Mouse (Mus musculus): ENCODE data around the gene Clec4f. TPM values are rescaled to one million over a fixed set of nuclear protein-coding genes. Genes with fewer than 3 reads are reported as not detected.
"Not testable (repeated sequence)": the region's sequence is repeated elsewhere in the genome, so short reads cannot be mapped to it uniquely, and the experiment has no call there.

Clec4f gene
- polyA plus RNA-seq, 1 experiment = not detected

- H3K27ac ChIP-seq (ENCODE audit: insufficient read depth, low read depth, low read length) = no peak overlapping the region
- H3K27me3 ChIP-seq (ENCODE audit: control insufficient read depth, insufficient read depth, low read length) = peaks cover 30% of the 10 kb centered on the region
- no peak for TF ChIP-seq CTCF (IDR thresholded peaks at IDR 0.05; ENCODE audit: extremely low read depth, insufficient read length, insufficient replicate concordance, low read depth, low read length)
- TF ChIP-seq POLR2A (IDR thresholded peaks at IDR 0.05; ENCODE audit: low read depth, low read length) = no peak
- H3K4me1 ChIP-seq (ENCODE audit: control insufficient read depth, insufficient read depth, insufficient read length, low read length) = no peaks in the 10 kb centered on the region
- H3K36me3 ChIP-seq (ENCODE audit: control insufficient read depth, insufficient read depth, low read length) = no peaks in the 10 kb centered on the region
- H3K4me3 ChIP-seq (ENCODE audit: low read depth, low read length) = no peak overlapping the region
- 76% methylated on average over 4 of the region's 4 CpGs for WGBS
Measured at GRCm38 (mm10) chr6:83689374-83689773, 33.4 kb upstream of the Clec4f start.

DNA sequence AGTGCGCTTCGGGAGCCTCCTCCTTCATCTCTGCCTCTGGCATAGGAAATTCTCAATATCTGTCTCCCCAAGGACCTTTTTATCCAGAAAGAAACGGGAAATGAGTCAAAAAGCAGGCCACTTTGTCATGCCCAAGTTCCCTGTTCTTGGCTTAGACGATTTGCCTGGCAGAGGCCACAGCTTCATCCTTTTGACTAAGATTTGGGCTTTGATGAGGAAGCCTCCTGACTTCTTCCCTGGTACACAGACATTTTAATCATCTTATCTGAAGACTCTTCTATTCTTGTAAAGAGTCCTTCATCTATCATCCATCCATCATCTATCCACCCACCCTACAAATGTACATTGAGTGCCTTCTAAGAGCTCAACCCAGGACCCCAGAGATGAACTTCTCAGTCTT is 21.8 kb upstream of the Clec4f start, which contains the start of gene Cd207:
Gene Cd207, minus strand, starts transcription at position 101 of the 400 bp plus-strand sequence.
- TF ChIP-seq CTCF (IDR thresholded peaks at IDR 0.05; ENCODE audit: extremely low read depth, insufficient read length, insufficient replicate concordance, low read depth, low read length) = no peak
- no peak for TF ChIP-seq POLR2A (IDR thresholded peaks at IDR 0.05; ENCODE audit: low read depth, low read length)
- Histone ChIP-seq H3K27me3 (ENCODE audit: control insufficient read depth, insufficient read depth, low read length) (no peaks in the 10 kb centered on the region), H3K4me3 (ENCODE audit: low read depth, low read length) (no peak within 1 kb of the TSS), H3K27ac (ENCODE audit: insufficient read depth, low read depth, low read length) (no peak within 1 kb of the TSS), H3K4me1 (ENCODE audit: control insufficient read depth, insufficient read depth, insufficient read length, low read length) (no peaks in the 10 kb centered on the region), H3K36me3 (ENCODE audit: control insufficient read depth, insufficient read depth, low read length) (no peaks in the 10 kb centered on the region)
- 56% methylated on average over 4 of the region's 4 CpGs for WGBS

- WGBS = 4% methylated on average over 4 of the region's 4 CpGs
- TF ChIP-seq CTCF (IDR thresholded peaks at IDR 0.05; ENCODE audit: extremely low read depth, insufficient read length, insufficient replicate concordance, low read depth, low read length) (peak; percentile 59; the same call in 1 of the 2 replicates), POLR2A (IDR thresholded peaks at IDR 0.05; ENCODE audit: low read depth, low read length) (no peak)
- no peaks in the 10 kb centered on the region for H3K36me3 ChIP-seq (ENCODE audit: control insufficient read depth, insufficient read depth, low read length)
- no peaks in the 10 kb centered on the region for H3K4me1 ChIP-seq (ENCODE audit: control insufficient read depth, insufficient read depth, insufficient read length, low read length)
- H3K4me3 ChIP-seq (ENCODE audit: low read depth, low read length) = no peak overlapping the region
- no peak overlapping the region for H3K27ac ChIP-seq (ENCODE audit: insufficient read depth, low read depth, low read length)
- no peaks in the 10 kb centered on the region for H3K27me3 ChIP-seq (ENCODE audit: control insufficient read depth, insufficient read depth, low read length)
Measured at GRCm38 (mm10) chr6:83673395-83673794, 17.4 kb upstream of the Clec4f start.

DNA sequence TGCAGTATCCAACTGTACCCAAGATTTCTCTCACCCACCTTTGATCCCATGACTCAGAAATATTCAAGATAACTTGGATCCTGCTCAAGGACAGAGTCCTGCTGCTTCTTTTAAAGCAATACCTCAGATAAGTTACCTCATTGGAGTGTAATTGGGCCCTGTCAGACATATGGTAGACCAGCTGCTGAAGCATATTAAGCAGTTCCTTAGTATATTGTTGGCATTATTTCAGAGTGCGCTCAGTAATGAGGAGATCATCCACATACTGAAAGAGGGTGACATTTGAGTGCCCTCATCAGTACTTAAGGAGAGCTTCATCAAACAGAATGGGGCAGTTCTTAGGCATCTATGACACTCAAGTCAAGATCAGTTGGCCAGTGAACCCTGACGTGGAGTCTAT is 9.0 kb upstream of the Clec4f start:
- Histone ChIP-seq H3K4me1 (ENCODE audit: control insufficient read depth, insufficient read depth, insufficient read length, low read length) (no peaks in the 10 kb centered on the region), H3K36me3 (ENCODE audit: control insufficient read depth, insufficient read depth, low read length) (no peaks in the 10 kb centered on the region), H3K4me3 (ENCODE audit: low read depth, low read length) (no peak overlapping the region), H3K27me3 (ENCODE audit: control insufficient read depth, insufficient read depth, low read length) (no peaks in the 10 kb centered on the region), H3K27ac (ENCODE audit: insufficient read depth, low read depth, low read length) (no peak overlapping the region)
- 83% methylated on average over 2 of the region's 2 CpGs for WGBS
- no peak for TF ChIP-seq POLR2A (IDR thresholded peaks at IDR 0.05; ENCODE audit: low read depth, low read length)
- TF ChIP-seq CTCF (IDR thresholded peaks at IDR 0.05; ENCODE audit: extremely low read depth, insufficient read length, insufficient replicate concordance, low read depth, low read length) = no peak

DNA sequence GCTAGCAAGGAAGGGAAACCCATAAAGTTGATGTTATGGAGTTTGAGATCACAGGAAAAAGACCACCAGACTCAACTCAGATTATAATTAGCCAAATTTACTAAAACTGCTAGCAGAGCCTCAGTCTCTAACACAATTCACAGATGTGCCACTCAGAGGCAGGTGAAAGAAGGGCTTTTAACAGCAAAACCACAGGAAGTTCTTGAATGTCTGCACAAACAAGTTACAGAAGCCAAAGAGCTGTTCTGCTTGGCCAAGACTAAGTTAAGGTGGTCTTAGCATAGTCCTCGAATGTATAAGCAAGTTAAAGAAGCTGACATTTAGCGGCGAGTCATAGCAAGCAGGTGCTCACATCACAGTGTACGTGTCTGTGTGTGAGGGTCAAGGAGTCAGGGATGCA is 4.8 kb upstream of the Clec4f start:
- 68% methylated on average over 4 of the region's 4 CpGs for WGBS
- Histone ChIP-seq H3K36me3 (ENCODE audit: control insufficient read depth, insufficient read depth, low read length) (no peaks in the 10 kb centered on the region), H3K27ac (ENCODE audit: insufficient read depth, low read depth, low read length) (no peak overlapping the region), H3K4me3 (ENCODE audit: low read depth, low read length) (no peak overlapping the region), H3K4me1 (ENCODE audit: control insufficient read depth, insufficient read depth, insufficient read length, low read length) (no peaks in the 10 kb centered on the region), H3K27me3 (ENCODE audit: control insufficient read depth, insufficient read depth, low read length) (no peaks in the 10 kb centered on the region)
- TF ChIP-seq POLR2A (IDR thresholded peaks at IDR 0.05; ENCODE audit: low read depth, low read length) (no peak), CTCF (IDR thresholded peaks at IDR 0.05; ENCODE audit: extremely low read depth, insufficient read length, insufficient replicate concordance, low read depth, low read length) (no peak)

- WGBS = 27% methylated on average over 10 of the region's 10 CpGs
Measured at GRCm38 (mm10) chr6:83646715-83647114, 9.3 kb downstream of the Clec4f start.

GRCm38 (mm10) chr6:83635329-83635728 is 20.7 kb downstream of the Clec4f start:
- Histone ChIP-seq H3K4me3 (ENCODE audit: low read depth, low read length) (no peak overlapping the region), H3K36me3 (ENCODE audit: control insufficient read depth, insufficient read depth, low read length) (no peaks in the 10 kb centered on the region), H3K27ac (ENCODE audit: insufficient read depth, low read depth, low read length) (no peak overlapping the region), H3K4me1 (ENCODE audit: control insufficient read depth, insufficient read depth, insufficient read length, low read length) (no peaks in the 10 kb centered on the region), H3K27me3 (ENCODE audit: control insufficient read depth, insufficient read depth, low read length) (no peaks in the 10 kb centered on the region)
- WGBS = 72% methylated on average over 1 of the region's 1 CpGs
- TF ChIP-seq POLR2A (IDR thresholded peaks at IDR 0.05; ENCODE audit: low read depth, low read length) = no peak
- TF ChIP-seq CTCF (IDR thresholded peaks at IDR 0.05; ENCODE audit: extremely low read depth, insufficient read length, insufficient replicate concordance, low read depth, low read length) = no peak

More at GRCm38 (mm10) chr6:83646715-83647114, 9.3 kb downstream of the Clec4f start:
- H3K36me3 ChIP-seq (ENCODE audit: control insufficient read depth, insufficient read depth, low read length) = no peaks in the 10 kb centered on the region
- H3K4me1 ChIP-seq (ENCODE audit: control insufficient read depth, insufficient read depth, insufficient read length, low read length) = 0 out of 2 replicates have a peak, but pooled peaks cover 1% of the 10 kb centered on the region
- H3K4me3 ChIP-seq (ENCODE audit: low read depth, low read length) = no peak overlapping the region
- H3K27me3 ChIP-seq (ENCODE audit: control insufficient read depth, insufficient read depth, low read length) = no peaks in the 10 kb centered on the region
- no peak overlapping the region for H3K27ac ChIP-seq (ENCODE audit: insufficient read depth, low read depth, low read length)
- TF ChIP-seq CTCF (IDR thresholded peaks at IDR 0.05; ENCODE audit: extremely low read depth, insufficient read length, insufficient replicate concordance, low read depth, low read length) (no peak), POLR2A (IDR thresholded peaks at IDR 0.05; ENCODE audit: low read depth, low read length) (no peak)

DNA sequence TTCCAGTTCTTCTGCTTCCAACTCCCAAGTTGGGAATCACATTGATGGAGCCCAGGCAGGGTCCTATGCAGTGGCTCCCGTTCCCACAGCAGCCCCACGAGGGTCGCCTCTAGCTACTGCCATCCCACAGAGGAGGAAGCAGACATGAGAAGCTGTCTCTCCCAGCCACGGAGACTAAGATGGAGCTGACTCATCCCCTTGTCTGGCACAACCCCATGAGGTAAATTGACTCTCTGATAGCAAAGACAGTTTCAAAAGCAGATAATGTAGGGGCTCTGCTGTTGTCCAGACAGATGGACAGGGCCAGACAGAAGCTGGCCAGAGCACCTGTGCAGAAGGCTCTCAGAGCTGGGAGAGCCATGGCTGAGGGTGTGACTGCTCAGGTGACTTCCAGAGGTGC is 21.4 kb downstream of the Clec4f start:
- not testable (repeated sequence) for H3K4me3 ChIP-seq (ENCODE audit: low read depth, low read length); H3K27ac ChIP-seq (ENCODE audit: insufficient read depth, low read depth, low read length); H3K27me3 ChIP-seq (ENCODE audit: control insufficient read depth, insufficient read depth, low read length); H3K4me1 ChIP-seq (ENCODE audit: control insufficient read depth, insufficient read depth, insufficient read length, low read length); H3K36me3 ChIP-seq (ENCODE audit: control insufficient read depth, insufficient read depth, low read length)
- 44% methylated on average over 4 of the region's 4 CpGs for WGBS

GRCm38 (mm10) chr6:83634106-83634505 is 21.9 kb downstream of the Clec4f start:
- not testable (repeated sequence) for H3K4me3 ChIP-seq (ENCODE audit: low read depth, low read length); H3K27me3 ChIP-seq (ENCODE audit: control insufficient read depth, insufficient read depth, low read length); H3K4me1 ChIP-seq (ENCODE audit: control insufficient read depth, insufficient read depth, insufficient read length, low read length); H3K36me3 ChIP-seq (ENCODE audit: control insufficient read depth, insufficient read depth, low read length); H3K27ac ChIP-seq (ENCODE audit: insufficient read depth, low read depth, low read length)
- 54% methylated on average over 5 of the region's 5 CpGs for WGBS

Data from small intestine, adult 2 months (tissue).